Mouse (Mus musculus) erythroblast, embryonic 14.5 days (primary cell): Measurements from ENCODE around the gene Gm15013. TPM values are rescaled to one million over a fixed set of nuclear protein-coding genes. Genes with fewer than 3 reads are reported as not detected.
"Not testable (repeated sequence)": the region's sequence is repeated elsewhere in the genome, so short reads cannot be mapped to it uniquely, and the experiment has no call there.

Experiments used
- H3K27me3 ChIP-seq: 2 replicates; pipeline ENCODE4 v1.6.1; 2012; ENCODE audit warnings: inconsistent platforms; ENCODE audit not compliant: control insufficient read depth
- H3K36me3 ChIP-seq: 2 replicates; pipeline ENCODE4 v1.6.1; 2012; ENCODE audit warnings: mild to moderate bottlenecking, inconsistent platforms; ENCODE audit not compliant: control insufficient read depth
- H3K4me1 ChIP-seq: 2 replicates; pipeline ENCODE4 v1.6.1; 2012; ENCODE audit warnings: inconsistent platforms; ENCODE audit not compliant: control insufficient read depth
- H3K4me3 ChIP-seq: replicated peaks from 2 replicates; pipeline ENCODE3; 2012; ENCODE audit warnings: moderate library complexity, mild to moderate bottlenecking, inconsistent platforms
- H3K9me3 ChIP-seq: 2 replicates; pipeline ENCODE4 v1.6.1; 2012; ENCODE audit warnings: low read length, inconsistent platforms, mixed read lengths; ENCODE audit not compliant: control insufficient read depth
- GATA1 ChIP-seq: IDR thresholded peaks from 2 replicates; pipeline ENCODE4 v1.6.1; 2012; ENCODE audit warnings: low read length, inconsistent platforms, mixed read lengths
- TAL1 ChIP-seq: IDR thresholded peaks from 3 replicates; pipeline ENCODE4 v1.6.1; 2012; ENCODE audit warnings: low read length, inconsistent platforms, mixed read lengths
- polyA plus RNA-seq: library from polyadenylated mRNA; stranded (reverse); fragments of >175 nt; gene quantifications from 2 replicates; pipeline ENCODE4 v1.2.3, GENCODE M21; 2012

Gm15013 gene
- polyA plus RNA-seq, result not detected in 2 replicates

GRCm38 (mm10) chrX:139714381-139714780 is at the start of gene Gm15013:
Gene Gm15013, minus strand, starts transcription at chrX:139714481.
- Histone ChIP-seq H3K27me3 (no peaks in the 10 kb centered on the region), H3K4me1 (no peaks in the 10 kb centered on the region), H3K4me3 (no peak within 1 kb of the TSS), H3K9me3 (no peaks in the 10 kb centered on the region), H3K36me3 (no peaks in the 10 kb centered on the region; the same call in 1 of the 2 replicates)
- no peak for TF ChIP-seq TAL1
- TF ChIP-seq GATA1, result no peak

GRCm38 (mm10) chrX:139762546-139762945 is 48.3 kb upstream of the Gm15013 start:
- no peaks in the 10 kb centered on the region for H3K4me1 ChIP-seq

GRCm38 (mm10) chrX:139758634-139759033 is 44.4 kb upstream of the Gm15013 start:
- H3K4me1 ChIP-seq, result not testable (repeated sequence)

More at GRCm38 (mm10) chrX:139762546-139762945, 48.3 kb upstream of the Gm15013 start:
- no peaks in the 10 kb centered on the region for H3K27me3 ChIP-seq
- no peaks in the 10 kb centered on the region for H3K36me3 ChIP-seq
- H3K4me3 ChIP-seq, result no peak overlapping the region
- H3K9me3 ChIP-seq, result no peaks in the 10 kb centered on the region
- TF ChIP-seq GATA1 (no peak), TAL1 (no peak)

GRCm38 (mm10) chrX:139751855-139752254 is 37.6 kb upstream of the Gm15013 start:
- H3K4me1 ChIP-seq, result no peaks in the 10 kb centered on the region
- no peaks in the 10 kb centered on the region for H3K27me3 ChIP-seq
- no peaks in the 10 kb centered on the region; the same call in none of the 2 replicates for H3K36me3 ChIP-seq
- no peaks in the 10 kb centered on the region for H3K9me3 ChIP-seq
- no peak overlapping the region for H3K4me3 ChIP-seq
- TF ChIP-seq GATA1 (no peak), TAL1 (no peak)

More at GRCm38 (mm10) chrX:139758634-139759033, 44.4 kb upstream of the Gm15013 start:
- not testable (repeated sequence) for H3K36me3 ChIP-seq, H3K9me3 ChIP-seq, H3K4me3 ChIP-seq, H3K27me3 ChIP-seq

- Histone ChIP-seq H3K4me3 (no peak overlapping the region), H3K36me3 (no peaks in the 10 kb centered on the region; the same call in 1 of the 2 replicates), H3K9me3 (no peaks in the 10 kb centered on the region), H3K4me1 (no peaks in the 10 kb centered on the region), H3K27me3 (no peaks in the 10 kb centered on the region)
- no peak for TF ChIP-seq TAL1
These were observed 22.8 kb upstream of the Gm15013 start for GRCm38 (mm10) chrX:139737066-139737465.

GRCm38 (mm10) chrX:139730541-139730940 is 16.3 kb upstream of the Gm15013 start:
- no peaks in the 10 kb centered on the region for H3K27me3 ChIP-seq
- TF ChIP-seq GATA1 (no peak), TAL1 (no peak)
- no peak overlapping the region for H3K4me3 ChIP-seq
- peaks cover 2% of the 10 kb centered on the region for H3K36me3 ChIP-seq
- H3K4me1 ChIP-seq, result no peaks in the 10 kb centered on the region
- H3K9me3 ChIP-seq, result no peaks in the 10 kb centered on the region

- Histone ChIP-seq H3K4me1 (no peaks in the 10 kb centered on the region), H3K4me3 (no peak overlapping the region), H3K9me3 (no peaks in the 10 kb centered on the region), H3K27me3 (no peaks in the 10 kb centered on the region), H3K36me3 (peaks cover 2% of the 10 kb centered on the region)
- no peak for TF ChIP-seq GATA1
- no peak for TF ChIP-seq TAL1
These were observed 8.1 kb upstream of the Gm15013 start for GRCm38 (mm10) chrX:139722350-139722749.

GRCm38 (mm10) chrX:139684775-139685695 is 29.2 kb downstream of the Gm15013 start, which contains the start of gene Tbc1d8b:
Gene Tbc1d8b, plus strand, starts transcription at chrX:139684996.
- peak within 1 kb of the TSS; percentile 80 for H3K4me3 ChIP-seq
- no peaks in the 10 kb centered on the region for H3K9me3 ChIP-seq
- peaks cover 4% of the 10 kb centered on the region; the same call in 1 of the 2 replicates for H3K27me3 ChIP-seq
- no peak for TF ChIP-seq TAL1
- no peak for TF ChIP-seq GATA1
- H3K4me1 ChIP-seq, result peaks cover 8% of the 10 kb centered on the region; the same call in 1 of the 2 replicates
- no peaks in the 10 kb centered on the region for H3K36me3 ChIP-seq

GRCm38 (mm10) chrX:139684410-139684774 is 29.9 kb downstream of the Gm15013 start:
- TF ChIP-seq TAL1 (no peak), GATA1 (no peak)
- Histone ChIP-seq H3K4me3 (peak overlapping the region; percentile 80), H3K27me3 (peaks cover 4% of the 10 kb centered on the region; the same call in 1 of the 2 replicates), H3K36me3 (no peaks in the 10 kb centered on the region), H3K9me3 (no peaks in the 10 kb centered on the region), H3K4me1 (peaks cover 8% of the 10 kb centered on the region; the same call in 1 of the 2 replicates)
